Mouse (Mus musculus) frontal cortex, postnatal 25 days (tissue): Measurements from ENCODE around the gene Scgb1b3.

ENCODE experiments used
- DNase-seq, 2 experiments: peaks; one replicate each; pipeline ENCODE4 v3.0.0; 2022; ENCODE audit warnings: low spot score in 2 of 2

Scgb1b3 gene

DNA sequence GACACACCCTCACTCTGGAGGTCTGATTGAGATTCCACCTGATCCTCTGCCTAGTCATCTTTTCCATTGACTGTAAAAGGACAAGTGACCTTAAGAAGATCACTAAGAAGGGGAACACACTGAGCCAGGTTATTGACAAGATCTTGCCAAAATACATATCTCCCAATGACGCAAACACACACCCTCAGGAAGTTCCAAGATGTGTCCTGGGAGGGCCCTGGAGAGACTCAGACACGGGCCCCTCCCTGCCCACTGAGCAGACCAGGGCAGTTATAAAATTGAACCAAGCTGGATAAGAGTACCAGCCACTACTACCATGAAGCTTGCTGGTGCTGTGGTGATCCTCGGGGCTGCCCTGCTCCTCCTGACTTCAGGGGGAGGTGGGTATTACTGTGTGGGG lies at the start of gene Scgb1b3:
Scgb1b3 (plus strand) TSS at position 301 of the 400 bp plus-strand sequence.
- no peak for DNase-seq

DNA sequence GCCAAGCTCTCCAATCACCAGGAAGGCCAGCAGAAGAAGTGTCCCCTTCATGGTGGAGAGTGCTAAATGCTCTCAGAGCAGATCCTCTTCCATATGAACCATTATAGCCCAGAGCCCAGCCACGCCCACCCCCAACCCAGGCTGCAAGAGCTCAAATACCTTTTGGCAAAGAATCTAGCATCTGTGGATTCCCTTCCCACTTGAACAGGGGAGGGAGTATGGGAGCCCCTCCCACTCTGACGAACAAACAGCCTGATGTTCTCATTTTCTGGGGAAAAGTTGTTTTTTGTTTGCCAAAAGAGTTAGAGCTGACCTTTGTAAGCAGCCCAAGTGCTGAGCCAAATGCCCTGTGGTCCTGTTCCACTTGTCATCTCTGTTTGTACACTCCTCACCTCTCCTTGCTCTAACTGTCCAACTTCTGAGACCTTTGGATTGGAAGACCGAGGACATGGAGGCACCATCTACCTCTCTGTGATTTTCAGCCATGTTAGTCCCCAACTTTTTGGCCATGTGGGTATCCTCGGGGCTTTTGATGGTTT lies 13.3 kb upstream of the Scgb1b3 start, which contains the start of gene Scgb2b3:
Scgb2b3 (minus strand) TSS at position 51 of the 539 bp plus-strand sequence.
- no peak for DNase-seq
